Mouse (Mus musculus): Measurements from ENCODE around the gene Arrdc5. TPM values are rescaled to one million over a fixed set of nuclear protein-coding genes. Genes with fewer than 3 reads are reported as not detected.

The Arrdc5 gene
- total and polyA plus RNA-seq, 3 experiments, result not detected

- peak; percentile 87 for DNase-seq (ENCODE audit: extremely low read depth)
- H3K4me3 ChIP-seq (replicated peaks in 1 of 3; ENCODE audit: low read depth in 2 of 3, low read length in 2 of 3, poor library complexity in 1 of 3), result peak overlapping the region in 1 of 3 experiments; percentile 34
- H3K36me3 ChIP-seq (replicated peaks in 1 of 2; ENCODE audit: control insufficient read depth in 1 of 2, insufficient read depth in 1 of 2, low read length in 1 of 2), result no peaks in the 10 kb centered on the region
- no peak overlapping the region for H3K9ac ChIP-seq (ENCODE audit: insufficient read depth, low read depth)
- H3K27ac ChIP-seq (ENCODE audit: insufficient read depth, low read depth), result no peak overlapping the region
- no peaks in the 10 kb centered on the region for H3K79me2 ChIP-seq (replicated peaks; ENCODE audit: control insufficient read depth, extremely low read depth, insufficient read depth, poor library complexity, severe bottlenecking)
- TF ChIP-seq MAX (IDR thresholded peaks at IDR 0.05; ENCODE audit: low read length), result no peak
- TF ChIP-seq JUN (IDR thresholded peaks at IDR 0.05; ENCODE audit: insufficient read depth, low read depth, low read length), result no peak
- no peak for TF ChIP-seq KAT2A (IDR thresholded peaks at IDR 0.05; ENCODE audit: insufficient replicate concordance, low read length)
- no peak for TF ChIP-seq CHD2 (IDR thresholded peaks at IDR 0.05; ENCODE audit: low read length)
- TF ChIP-seq GABPA (IDR thresholded peaks at IDR 0.05; ENCODE audit: insufficient replicate concordance, low read depth, low read length), result no peak
- TF ChIP-seq ZMIZ1 (IDR thresholded peaks at IDR 0.05; ENCODE audit: low read depth, low read length), result no peak
- TF ChIP-seq ZKSCAN1 (IDR thresholded peaks at IDR 0.05; ENCODE audit: borderline replicate concordance, low read depth, low read length), result no peak
- TF ChIP-seq HCFC1 (IDR thresholded peaks at IDR 0.05; ENCODE audit: low read depth, low read length), result no peak; the same call in 1 of the 2 replicates
- no peak for TF ChIP-seq POLR2A (IDR thresholded peaks at IDR 0.05; ENCODE audit: low read depth, low read length)
- no peak for TF ChIP-seq RCOR1 (conservative IDR thresholded peaks at IDR 0.05; ENCODE audit: low read depth, low read length)
- no peak for TF ChIP-seq ELF1 (IDR thresholded peaks at IDR 0.05; ENCODE audit: low read depth, low read length)
- TF ChIP-seq ETS1 (conservative IDR thresholded peaks at IDR 0.05; ENCODE audit: low read depth, low read length), result no peak
- peak; percentile 78 to 86 for TF ChIP-seq CTCF (conservative IDR thresholded peaks at IDR 0.05 in 1 of 2, IDR thresholded peaks at IDR 0.05 in 1 of 2; ENCODE audit: low read depth in 2 of 2, low read length in 2 of 2)
- TF ChIP-seq MAFK (IDR thresholded peaks at IDR 0.05; ENCODE audit: insufficient replicate concordance, low read length), result no peak
- TF ChIP-seq SIN3A (IDR thresholded peaks at IDR 0.05; ENCODE audit: low read length), result peak; percentile 40; the same call in 1 of the 2 replicates
- peak; percentile 89 for TF ChIP-seq SMC3 (IDR thresholded peaks at IDR 0.05; ENCODE audit: low read depth, low read length)
- no peak for TF ChIP-seq POLR2AphosphoS2 (IDR thresholded peaks at IDR 0.05; ENCODE audit: low read depth, low read length)
- no peak for TF ChIP-seq MXI1 (IDR thresholded peaks at IDR 0.05; ENCODE audit: low read depth, low read length)
- TF ChIP-seq MYC (IDR thresholded peaks at IDR 0.05; ENCODE audit: low read depth, low read length), result no peak
- TF ChIP-seq IRF4 (IDR thresholded peaks at IDR 0.05; ENCODE audit: low read depth, low read length), result 0 out of 2 replicates have a peak, but pooled peaks have one; percentile 12
- TF ChIP-seq BHLHE40 (IDR thresholded peaks at IDR 0.05; ENCODE audit: low read depth, low read length), result peak; percentile 23; the same call in 1 of the 2 replicates
- no peak for TF ChIP-seq UBTF (IDR thresholded peaks at IDR 0.05; ENCODE audit: low read depth, low read length)
- TF ChIP-seq RAD21 (IDR thresholded peaks at IDR 0.05; ENCODE audit: low read depth, low read length), result peak; percentile 62
- TF ChIP-seq USF1 (IDR thresholded peaks at IDR 0.05; ENCODE audit: low read depth, low read length), result no peak
- no peak for TF ChIP-seq EP300 (IDR thresholded peaks at IDR 0.05; ENCODE audit: low read length)
- no peak for TF ChIP-seq MEF2A (IDR thresholded peaks at IDR 0.05; ENCODE audit: borderline replicate concordance, low read depth, low read length)
- no peak for TF ChIP-seq MAZ (IDR thresholded peaks at IDR 0.05; ENCODE audit: low read depth, low read length)
- TF ChIP-seq CHD1 (IDR thresholded peaks at IDR 0.05; ENCODE audit: low read depth, low read length), result no peak
- TF ChIP-seq JUND (conservative IDR thresholded peaks at IDR 0.05; ENCODE audit: low read depth, low read length), result no peak
- peak; percentile 45; the same call in 1 of the 2 replicates for TF ChIP-seq ZNF384 (IDR thresholded peaks at IDR 0.05; ENCODE audit: low read depth, low read length)
- TF ChIP-seq ZC3H11A (IDR thresholded peaks at IDR 0.05; ENCODE audit: low read depth, low read length), result no peak
- H3K9me3 ChIP-seq (replicated peaks; ENCODE audit: low read length), result no peaks in the 10 kb centered on the region
- in situ Hi-C loops (cut with MboI; ENCODE audit: low pct_ligation_motif_present, low pct_unique_long_range_greater_than_20kb, low sequenced_read_pairs) (no loop called here), dilution Hi-C loops (cut with MboI; ENCODE audit: extremely low pct_ligation_motif_present, extremely low pct_unique_long_range_greater_than_20kb, low sequenced_read_pairs) (no loop called here)
- H3K27me3 ChIP-seq (replicated peaks), result peaks cover 35% of the 10 kb centered on the region
- H3K4me2 ChIP-seq (ENCODE audit: insufficient read depth, low read depth, poor library complexity, severe bottlenecking), result peak overlapping the region; percentile 94
- peaks cover 2 to 18% of the 10 kb centered on the region in 2 experiments; a peak in 2 of 4 replicates for H3K4me1 ChIP-seq (ENCODE audit: control insufficient read depth in 1 of 2, insufficient read depth in 2 of 2)
Measured at GRCm38 (mm10) chr17:56251136-56251829, 48.8 kb downstream of the Arrdc5 start.

Measured in CH12.LX (cell line).